In the genomic region with DNA sequence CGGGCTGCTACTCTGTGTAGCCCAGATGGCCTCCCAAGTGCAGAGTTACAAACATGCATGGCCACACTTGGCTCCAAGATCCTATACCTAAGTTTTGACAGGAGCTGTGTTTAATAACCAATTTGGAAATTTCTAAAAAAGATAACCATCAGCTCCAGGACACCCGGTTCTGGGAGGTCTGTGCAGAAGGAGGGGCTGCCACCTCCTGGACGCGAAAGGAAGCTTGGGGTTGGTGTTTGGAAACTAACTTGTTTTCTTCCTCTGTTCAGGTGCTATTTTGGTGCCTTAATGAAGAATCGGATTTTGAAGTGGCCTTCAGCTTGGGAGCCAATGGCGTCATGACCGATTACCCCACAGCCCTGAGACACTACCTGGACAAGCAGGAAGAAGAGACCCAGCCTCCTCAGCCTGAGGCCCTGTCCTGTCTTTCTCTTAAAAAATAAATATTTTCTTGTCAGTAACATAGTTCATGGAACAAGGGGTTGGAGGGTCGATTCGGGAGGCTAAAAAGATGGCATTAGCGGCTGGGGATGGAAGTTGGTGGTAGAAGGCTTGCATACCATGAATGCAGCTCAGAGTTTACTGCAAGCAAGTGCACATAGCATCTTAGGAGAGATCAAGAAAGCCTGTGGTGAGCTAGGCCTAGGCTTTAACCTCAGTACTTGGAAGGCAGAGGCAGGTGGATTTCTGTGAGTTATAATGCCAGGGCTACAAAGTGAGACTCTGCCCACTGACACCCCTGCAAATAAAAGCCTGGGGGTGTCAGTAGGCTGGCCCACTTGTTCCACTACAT, we compare ENCODE assay signal across 8 mouse cellular contexts. TPM values are rescaled to one million over a fixed set of nuclear protein-coding genes. Genes with fewer than 3 reads are reported as not detected.
DNase-seq lines count a peak whose midpoint lies in the region; ATAC-seq and TF ChIP-seq lines count a peak whose summit lies in the region.

No protein-coding gene starts in this region.

- peak overlapping the region; percentile 89; the same call in 1 of the 2 replicates for H3K27ac ChIP-seq in heart, embryonic 13.5 days (replicated peaks)
- peak overlapping the region; percentile 88; the same call in 1 of the 2 replicates for H3K27ac ChIP-seq in embryonic facial prominence, embryonic 12.5 days
- H3K27ac ChIP-seq in liver, embryonic 14.5 days = no peak overlapping the region

- WGBS in heart, embryonic 13.5 days = 81% methylated on average over 10 of the region's 10 CpGs
- 79% methylated on average over 10 of the region's 10 CpGs for WGBS in embryonic facial prominence, embryonic 12.5 days
- WGBS in liver, embryonic 14.5 days (ENCODE audit: insufficient replicate concordance) = 67% methylated on average over 10 of the region's 10 CpGs

- peak overlapping the region; percentile 81; the same call in 1 of the 2 replicates for H3K4me3 ChIP-seq in heart, embryonic 13.5 days
- H3K4me3 ChIP-seq in embryonic facial prominence, embryonic 12.5 days = no peak overlapping the region
- no peak overlapping the region for H3K4me3 ChIP-seq in liver, embryonic 14.5 days (ENCODE audit: insufficient read depth in 1 of 2, low read depth in 2 of 2, low read length in 2 of 2)

- no peak for ATAC-seq in heart, embryonic 13.5 days (ENCODE audit: extremely low read depth, insufficient number of reproducible peaks, low FRiP score, low TSS enrichment)
- no peak for ATAC-seq in embryonic facial prominence, embryonic 12.5 days (ENCODE audit: insufficient number of reproducible peaks, insufficient read depth, low FRiP score, low TSS enrichment)
- no peak for ATAC-seq in liver, embryonic 14.5 days (ENCODE audit: insufficient read depth)
- no peak for ATAC-seq in megakaryocyte-erythroid progenitor cell, adult 5-6 weeks (replicated peaks; ENCODE audit: low FRiP score, low TSS enrichment, poor library complexity, severe bottlenecking)

- DNase-seq in heart, postnatal 14 days = no peak
- DNase-seq in B cell, adult 2 months = peak; percentile 39 to 48
- no peak for DNase-seq in liver, embryonic 14.5 days (ENCODE audit: low read depth in 3 of 3, low spot score in 3 of 3)
- no peak for DNase-seq in embryo, embryonic 10 days (ENCODE audit: low spot score)
- no peak for DNase-seq in left cerebral cortex, adult 18-20 months (ENCODE audit: low spot score in 2 of 2)

- peaks cover 40% of the 10 kb centered on the region for H3K36me3 ChIP-seq in heart, embryonic 13.5 days
- H3K36me3 ChIP-seq in embryonic facial prominence, embryonic 12.5 days = peaks cover 19% of the 10 kb centered on the region
- H3K36me3 ChIP-seq in liver, embryonic 14.5 days (replicated peaks; ENCODE audit: control insufficient read depth, insufficient read depth, low read depth) = peaks cover 7% of the 10 kb centered on the region

- no peak for TF ChIP-seq EP300 in liver, embryonic 14.5 days (IDR thresholded peaks at IDR 0.05; ENCODE audit: low read depth)

- peak; percentile 30 for TF ChIP-seq CTCF in liver, embryonic 14.5 days (IDR thresholded peaks at IDR 0.05; ENCODE audit: low read depth)

- peak overlapping the region; percentile 80 for H3K9ac ChIP-seq in heart, embryonic 13.5 days
- H3K9ac ChIP-seq in embryonic facial prominence, embryonic 12.5 days = peak overlapping the region; percentile 47; the same call in 1 of the 2 replicates
- no peak overlapping the region for H3K9ac ChIP-seq in liver, embryonic 14.5 days (replicated peaks)

- no peaks in the 10 kb centered on the region for H3K9me3 ChIP-seq in heart, embryonic 13.5 days
- H3K9me3 ChIP-seq in embryonic facial prominence, embryonic 12.5 days = no peaks in the 10 kb centered on the region
- no peaks in the 10 kb centered on the region for H3K9me3 ChIP-seq in liver, embryonic 14.5 days (ENCODE audit: control insufficient read depth, low read length)

- H3K27me3 ChIP-seq in heart, embryonic 13.5 days (replicated peaks) = no peaks in the 10 kb centered on the region
- H3K27me3 ChIP-seq in embryonic facial prominence, embryonic 12.5 days = no peaks in the 10 kb centered on the region
- no peaks in the 10 kb centered on the region for H3K27me3 ChIP-seq in liver, embryonic 14.5 days (ENCODE audit: control insufficient read depth, insufficient read depth, low read length)

- intact Hi-C loops in heart, postnatal 14 days (cut with DNase I) = loop anchor here (2.0 kb wide), 1 partner anchor 15 kb away; no protein-coding TSS in a partner anchor

- peaks cover 39% of the 10 kb centered on the region for H3K4me1 ChIP-seq in heart, embryonic 13.5 days
- peaks cover 29% of the 10 kb centered on the region for H3K4me1 ChIP-seq in embryonic facial prominence, embryonic 12.5 days
- H3K4me1 ChIP-seq in liver, embryonic 14.5 days (replicated peaks; ENCODE audit: control insufficient read depth in 2 of 2, insufficient read depth in 2 of 2, low read length in 1 of 2) = peaks cover 7 to 28% of the 10 kb centered on the region in 2 experiments

- H3K4me2 ChIP-seq in heart, embryonic 13.5 days = peak overlapping the region; percentile 91; the same call in 1 of the 2 replicates
- 0 out of 2 replicates have a peak overlapping the region, but pooled peaks have one; percentile 87 for H3K4me2 ChIP-seq in embryonic facial prominence, embryonic 12.5 days (replicated peaks)
- H3K4me2 ChIP-seq in liver, embryonic 14.5 days (ENCODE audit: low read depth) = no peak overlapping the region

RNA-seq across cellular contexts. Expression of gene Ypel3, which starts 1.4 kb away (rescaled TPM):
- 79.1 and 86.2 TPM in 2 replicates for polyA plus RNA-seq in heart, embryonic 13.5 days (2015; fragmentation: Nextera tagmentation; extraction: Ambion mirVana)
- 10 to 100 TPM; 62.9 to 77.1 TPM for total RNA-seq in heart, postnatal 14 days (2021)
- polyA plus RNA-seq in embryonic facial prominence, embryonic 12.5 days (2016; fragmentation: Nextera tagmentation; extraction: Ambion mirVana) = 118 and 119 TPM in 2 replicates
- 69.9 and 74.2 TPM in 2 replicates for polyA plus RNA-seq in liver, embryonic 14.5 days (2012; rRNA removed)
- 76.0 and 83.3 TPM in 2 replicates for polyA plus RNA-seq in liver, embryonic 14.5 days (2014; fragmentation: Nextera tagmentation; extraction: Ambion mirVana)
- total RNA-seq in megakaryocyte-erythroid progenitor cell, adult 5-6 weeks (2014; fragmentation: Nextera tagmentation) = 26.6 and 40.6 TPM in 2 replicates
- 20.2 and 22.6 TPM in 2 replicates for total RNA-seq in megakaryocyte-erythroid progenitor cell, adult 5-6 weeks (2017)
- 100 to 1,000 TPM; 282 to 325 TPM for total RNA-seq in left cerebral cortex, adult 18-20 months (2021)

RNA-seq across cellular contexts. Expression of gene Tbx6, which starts 5.9 kb away (rescaled TPM):
- polyA plus RNA-seq in heart, embryonic 13.5 days (2015; fragmentation: Nextera tagmentation; extraction: Ambion mirVana) = 0.32 and 0.33 TPM in 2 replicates
- total RNA-seq in heart, postnatal 14 days (2021) = under 1 TPM; 0.44 to 0.62 TPM
- polyA plus RNA-seq in embryonic facial prominence, embryonic 12.5 days (2016; fragmentation: Nextera tagmentation; extraction: Ambion mirVana) = 0.61 and 0.85 TPM in 2 replicates
- 1.3 and 1.5 TPM in 2 replicates for polyA plus RNA-seq in liver, embryonic 14.5 days (2012; rRNA removed)
- 0.43 and 0.47 TPM in 2 replicates for polyA plus RNA-seq in liver, embryonic 14.5 days (2014; fragmentation: Nextera tagmentation; extraction: Ambion mirVana)
- 0.69 and 3.1 TPM in 2 replicates for total RNA-seq in megakaryocyte-erythroid progenitor cell, adult 5-6 weeks (2014; fragmentation: Nextera tagmentation)
- total RNA-seq in megakaryocyte-erythroid progenitor cell, adult 5-6 weeks (2017) = not detected in 2 replicates
- total RNA-seq in left cerebral cortex, adult 18-20 months (2021) = under 1 TPM; 0.56 to 0.63 TPM

RNA-seq across cellular contexts. Expression of gene Gdpd3, which starts 9.2 kb away (rescaled TPM):
- polyA plus RNA-seq in heart, embryonic 13.5 days (2015; fragmentation: Nextera tagmentation; extraction: Ambion mirVana) = 1.2 and 1.4 TPM in 2 replicates
- total RNA-seq in heart, postnatal 14 days (2021) = 1 to 10 TPM; 3.1 to 3.8 TPM
- polyA plus RNA-seq in embryonic facial prominence, embryonic 12.5 days (2016; fragmentation: Nextera tagmentation; extraction: Ambion mirVana) = 1.00 and 1.6 TPM in 2 replicates
- polyA plus RNA-seq in liver, embryonic 14.5 days (2012; rRNA removed) = 1.3 and 2.0 TPM in 2 replicates
- 0.27 and 0.59 TPM in 2 replicates for polyA plus RNA-seq in liver, embryonic 14.5 days (2014; fragmentation: Nextera tagmentation; extraction: Ambion mirVana)
- total RNA-seq in megakaryocyte-erythroid progenitor cell, adult 5-6 weeks (2014; fragmentation: Nextera tagmentation) = 0.26 and 2.5 TPM in 2 replicates
- total RNA-seq in megakaryocyte-erythroid progenitor cell, adult 5-6 weeks (2017) = 0.09 TPM in 1 of 2 replicates, not detected in the other
- 1 to 10 TPM; 1.3 to 3.5 TPM for total RNA-seq in left cerebral cortex, adult 18-20 months (2021)

RNA-seq across cellular contexts. Expression of gene Mapk3, which starts 16.0 kb away (rescaled TPM):
- 57.5 and 65.5 TPM in 2 replicates for polyA plus RNA-seq in heart, embryonic 13.5 days (2015; fragmentation: Nextera tagmentation; extraction: Ambion mirVana)
- total RNA-seq in heart, postnatal 14 days (2021) = 10 to 100 TPM; 69.8 to 77.4 TPM
- polyA plus RNA-seq in embryonic facial prominence, embryonic 12.5 days (2016; fragmentation: Nextera tagmentation; extraction: Ambion mirVana) = 52.2 and 54.5 TPM in 2 replicates
- polyA plus RNA-seq in liver, embryonic 14.5 days (2012; rRNA removed) = 35.9 and 39.8 TPM in 2 replicates
- 14.4 and 15.5 TPM in 2 replicates for polyA plus RNA-seq in liver, embryonic 14.5 days (2014; fragmentation: Nextera tagmentation; extraction: Ambion mirVana)
- 41.0 and 45.1 TPM in 2 replicates for total RNA-seq in megakaryocyte-erythroid progenitor cell, adult 5-6 weeks (2014; fragmentation: Nextera tagmentation)
- 17.5 and 20.1 TPM in 2 replicates for total RNA-seq in megakaryocyte-erythroid progenitor cell, adult 5-6 weeks (2017)
- 100 to 1,000 TPM; 157 to 208 TPM for total RNA-seq in left cerebral cortex, adult 18-20 months (2021)

RNA-seq across cellular contexts. Expression of gene Ppp4c, which starts 16.9 kb away (rescaled TPM):
- 151 and 166 TPM in 2 replicates for polyA plus RNA-seq in heart, embryonic 13.5 days (2015; fragmentation: Nextera tagmentation; extraction: Ambion mirVana)
- 10 to 100 TPM; 38.8 to 49.6 TPM for total RNA-seq in heart, postnatal 14 days (2021)
- 362 and 385 TPM in 2 replicates for polyA plus RNA-seq in embryonic facial prominence, embryonic 12.5 days (2016; fragmentation: Nextera tagmentation; extraction: Ambion mirVana)
- polyA plus RNA-seq in liver, embryonic 14.5 days (2012; rRNA removed) = 81.8 and 83.2 TPM in 2 replicates
- 105 and 117 TPM in 2 replicates for polyA plus RNA-seq in liver, embryonic 14.5 days (2014; fragmentation: Nextera tagmentation; extraction: Ambion mirVana)
- total RNA-seq in megakaryocyte-erythroid progenitor cell, adult 5-6 weeks (2014; fragmentation: Nextera tagmentation) = 176 and 189 TPM in 2 replicates
- 104 and 127 TPM in 2 replicates for total RNA-seq in megakaryocyte-erythroid progenitor cell, adult 5-6 weeks (2017)
- total RNA-seq in left cerebral cortex, adult 18-20 months (2021) = 10 to 100 TPM; 48.3 to 48.5 TPM

Comparison
In these comparisons a context has a peak if more than half of its experiments do, and no peak if none do; other contexts are left out.
1. DNase-seq: peak in B cell, adult 2 months (2 of 2); none in heart, postnatal 14 days (0 of 2), liver, embryonic 14.5 days (0 of 3), embryo, embryonic 10 days (single experiment) and left cerebral cortex, adult 18-20 months (0 of 2).